Mouse (Mus musculus) limb, embryonic 13.5 days (tissue): ENCODE results near the gene Nsun3. TPM values are rescaled to one million over a fixed set of nuclear protein-coding genes. Genes with fewer than 3 reads are reported as not detected.
"Not testable (repeated sequence)": the region's sequence is repeated elsewhere in the genome, so short reads cannot be mapped to it uniquely, and the experiment has no call there.

ENCODE experiments used
- ATAC-seq: fragments of 200-750 bp; cut with Nextera tagmentation; 2 replicates; pipeline ENCODE4 v1.8.0; 2017; ENCODE audit warnings: low read depth, moderate number of reproducible peaks, moderate TSS enrichment; ENCODE audit not compliant: low FRiP score
- H3K27ac ChIP-seq: fragments of 300-500 bp; sonication (generic); 2 replicates; pipeline ENCODE4 v1.5.1; 2015; ENCODE audit warnings: inconsistent platforms, mild to moderate bottlenecking, moderate library complexity
- H3K27me3 ChIP-seq: fragments of 300-500 bp; sonication (generic); 2 replicates; pipeline ENCODE4 v1.6.1; 2015; ENCODE audit warnings: mild to moderate bottlenecking, inconsistent platforms
- H3K36me3 ChIP-seq: fragments of 300-500 bp; sonication (generic); 2 replicates; pipeline ENCODE4 v1.6.1; 2015; ENCODE audit warnings: inconsistent platforms, mild to moderate bottlenecking, moderate library complexity
- H3K4me1 ChIP-seq: fragments of 300-500 bp; sonication (generic); 2 replicates; pipeline ENCODE4 v1.6.1; 2015; ENCODE audit warnings: inconsistent platforms
- H3K4me2 ChIP-seq: fragments of 300-500 bp; sonication (generic); replicated peaks from 2 replicates; pipeline ENCODE4 v1.6.1; 2015; ENCODE audit warnings: inconsistent platforms, mild to moderate bottlenecking, moderate library complexity
- H3K4me3 ChIP-seq: fragments of 300-500 bp; sonication (generic); 2 replicates; pipeline ENCODE4 v1.5.1; 2015; ENCODE audit warnings: moderate library complexity, mild to moderate bottlenecking, inconsistent platforms
- H3K9ac ChIP-seq: fragments of 300-500 bp; sonication (generic); 2 replicates; pipeline ENCODE4 v1.6.1; 2015; ENCODE audit warnings: mild to moderate bottlenecking, inconsistent platforms
- H3K9me3 ChIP-seq: fragments of 300-500 bp; sonication (generic); 2 replicates; pipeline ENCODE4 v1.6.1; 2016; ENCODE audit warnings: inconsistent platforms
- WGBS: fragments of 180-500 bp; shearing (Covaris S2); methylation state at CpG from one replicate; pipeline ENCODE4 v1.1.7; 2015; 5-methylcytosine and 5-hydroxymethylcytosine counted together
- microRNA-seq: library from miRNA; unstranded; fragments of <30 nt; microRNA quantifications from one replicate; pipeline ENCODE4, GENCODE M21; 2016
- polyA plus RNA-seq: library from polyadenylated mRNA; unstranded; fragments of >200 nt; fragmentation: Nextera tagmentation; extraction: Ambion mirVana; gene quantifications from 2 replicates; pipeline ENCODE4 v1.2.1, GENCODE M21; 2015

The Nsun3 gene
- polyA plus RNA-seq, 1 experiment from 2014 or later: 7.1 TPM

DNA sequence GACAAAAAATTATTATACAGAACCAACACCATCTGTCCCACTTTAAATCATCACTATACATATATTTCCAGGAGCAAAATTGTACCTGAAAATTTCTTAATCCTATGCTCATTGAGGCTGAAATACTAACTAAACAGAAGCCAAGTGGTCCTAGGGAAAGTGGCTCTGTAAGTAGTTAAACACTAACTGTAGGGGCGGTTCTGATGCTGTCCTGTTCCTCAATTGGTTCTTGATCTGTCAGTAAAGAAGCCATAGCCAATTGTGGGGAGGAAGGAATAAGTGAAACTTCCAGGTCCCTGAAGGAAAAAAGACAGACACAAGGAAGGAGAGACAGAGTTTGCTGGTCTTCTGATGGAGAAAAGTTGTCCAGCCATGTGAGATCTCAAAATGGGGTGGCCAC, 52.3 kb downstream of the Nsun3 start:
- no peak for ATAC-seq
- no peak overlapping the region for H3K9ac ChIP-seq
- H3K9me3 ChIP-seq: no peaks in the 10 kb centered on the region
- H3K4me2 ChIP-seq: no peak overlapping the region
- H3K36me3 ChIP-seq: peaks cover 10% of the 10 kb centered on the region
- no peaks in the 10 kb centered on the region for H3K4me1 ChIP-seq
- H3K27ac ChIP-seq: no peak overlapping the region
- 91% methylated on average over 1 of the region's 1 CpGs for WGBS
- H3K27me3 ChIP-seq: no peaks in the 10 kb centered on the region
- H3K4me3 ChIP-seq: no peak overlapping the region

DNA sequence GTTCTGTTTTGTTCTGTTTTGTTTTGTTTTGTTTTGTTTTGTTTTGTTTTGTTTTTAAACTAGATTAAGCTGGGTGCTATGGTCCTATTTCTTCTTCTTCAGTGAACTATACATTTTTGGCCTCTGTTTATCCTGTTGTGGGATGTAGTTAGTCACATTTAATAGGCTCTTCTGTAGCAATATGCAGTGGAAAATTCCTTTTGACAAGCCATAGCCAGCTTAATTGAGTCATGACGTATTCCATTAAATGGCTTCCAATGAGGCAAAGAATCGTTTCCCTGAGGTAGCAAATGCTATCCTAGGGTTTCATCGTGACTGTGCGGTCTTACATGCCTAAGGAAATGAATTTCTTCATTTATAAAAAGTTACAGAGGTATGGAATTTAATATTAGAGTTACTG, 56.3 kb downstream of the Nsun3 start:
- WGBS: 69% methylated on average over 4 of the region's 4 CpGs
- Histone ChIP-seq H3K4me1 (no peaks in the 10 kb centered on the region), H3K4me3 (no peak overlapping the region), H3K9me3 (peaks cover 3% of the 10 kb centered on the region; the same call in 1 of the 2 replicates), H3K36me3 (peaks cover 10% of the 10 kb centered on the region), H3K9ac (no peak overlapping the region), H3K27ac (no peak overlapping the region), H3K4me2 (no peak overlapping the region), H3K27me3 (no peaks in the 10 kb centered on the region)
- no peak for ATAC-seq

DNA sequence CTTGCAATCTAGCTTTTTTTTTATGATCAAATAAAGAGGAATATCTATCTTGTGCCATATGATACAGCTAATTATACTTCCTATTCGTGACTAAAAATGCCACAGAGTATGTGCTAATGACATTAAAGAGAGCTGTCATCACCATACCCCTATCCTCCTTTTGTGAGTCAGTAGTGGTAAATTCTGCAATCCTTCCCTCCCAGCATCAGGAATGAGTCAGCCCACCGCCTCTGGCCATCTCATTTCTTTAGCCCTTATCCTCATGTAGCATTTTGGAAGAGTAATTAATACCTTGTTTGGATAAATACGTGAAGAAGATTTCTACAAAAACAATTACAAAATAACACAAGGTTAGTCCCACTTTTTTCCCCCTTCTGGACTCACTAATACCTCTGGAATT, 56.8 kb downstream of the Nsun3 start:
- Histone ChIP-seq H3K9ac (no peak overlapping the region), H3K27ac (no peak overlapping the region), H3K4me3 (no peak overlapping the region), H3K4me2 (no peak overlapping the region), H3K36me3 (peaks cover 6% of the 10 kb centered on the region), H3K9me3 (peaks cover 3% of the 10 kb centered on the region; the same call in 1 of the 2 replicates), H3K27me3 (no peaks in the 10 kb centered on the region), H3K4me1 (no peaks in the 10 kb centered on the region)
- WGBS: 77% methylated on average over 3 of the region's 3 CpGs
- ATAC-seq: no peak

DNA sequence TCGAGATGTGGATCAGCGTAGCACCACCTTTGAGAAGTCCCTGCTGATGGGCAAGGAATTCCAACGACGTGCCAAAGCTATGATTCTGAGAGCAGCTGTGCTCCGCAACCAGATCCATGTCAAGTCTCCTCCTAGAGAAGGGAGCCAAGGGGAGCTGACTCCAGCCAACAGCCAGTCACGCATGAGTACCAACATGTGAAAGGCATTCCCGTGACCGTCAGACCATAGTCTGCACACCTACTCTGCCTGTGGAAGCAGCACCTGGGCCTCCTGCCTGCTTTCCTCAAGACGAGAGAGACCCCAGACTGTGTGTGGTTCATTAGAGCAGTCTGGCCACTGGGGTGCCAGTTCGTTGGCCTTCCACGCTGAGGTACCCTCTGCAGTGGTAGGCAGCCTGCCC, 68.4 kb downstream of the Nsun3 start:
- not testable (repeated sequence) for H3K9me3 ChIP-seq, H3K27me3 ChIP-seq, H3K4me2 ChIP-seq, H3K4me3 ChIP-seq, H3K36me3 ChIP-seq, H3K9ac ChIP-seq, H3K27ac ChIP-seq, ATAC-seq, H3K4me1 ChIP-seq
- WGBS: 80% methylated on average over 9 of the region's 11 CpGs

DNA sequence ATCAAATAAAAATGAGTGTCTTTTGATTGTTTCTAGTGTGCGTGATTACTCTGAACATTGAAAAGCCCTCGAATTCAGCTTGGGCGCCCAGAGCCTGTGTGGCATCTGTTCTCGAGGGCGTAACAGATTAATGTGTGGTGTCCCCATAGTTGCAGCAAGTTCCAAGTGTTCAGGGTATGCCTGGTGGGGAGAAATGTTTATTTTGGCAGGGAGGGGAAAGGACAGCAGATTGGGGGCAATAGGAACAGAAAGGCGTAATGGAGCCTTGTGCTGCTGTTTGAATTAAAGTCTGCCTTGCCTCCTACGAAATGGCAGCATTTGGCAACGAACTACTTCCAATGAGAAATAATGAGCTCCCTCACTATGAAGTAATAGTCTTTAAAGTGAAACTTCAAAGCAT, 96.2 kb downstream of the Nsun3 start:
- 48% methylated on average over 8 of the region's 8 CpGs for WGBS
- ATAC-seq: no peak
- Histone ChIP-seq H3K9me3 (no peaks in the 10 kb centered on the region), H3K27ac (no peak overlapping the region), H3K4me2 (no peak overlapping the region), H3K27me3 (0 out of 2 replicates have a peak, but pooled peaks cover 3% of the 10 kb centered on the region), H3K4me3 (no peak overlapping the region), H3K36me3 (no peaks in the 10 kb centered on the region), H3K9ac (no peak overlapping the region), H3K4me1 (no peaks in the 10 kb centered on the region)

DNA sequence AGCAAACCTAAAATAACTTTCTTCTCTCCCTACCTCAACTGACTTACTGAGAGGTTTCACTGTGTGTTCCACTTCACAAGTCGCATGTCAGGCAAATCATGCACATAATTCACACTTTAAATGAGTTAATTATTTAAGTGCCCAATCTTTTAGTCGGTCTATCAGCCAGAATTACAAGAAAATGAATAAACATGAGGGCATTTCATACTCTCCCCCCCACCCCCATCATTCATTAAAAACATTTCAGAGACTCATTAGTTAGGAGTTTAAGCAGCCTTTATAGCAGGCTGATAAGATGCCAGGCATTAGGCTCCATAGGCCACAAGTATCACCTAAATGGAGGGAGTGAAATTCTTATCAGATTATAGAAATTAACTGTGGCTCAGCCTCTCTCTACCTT, 100.5 kb downstream of the Nsun3 start:
- no peak overlapping the region for H3K27ac ChIP-seq
- ATAC-seq: no peak
- no peak overlapping the region for H3K9ac ChIP-seq
- no peaks in the 10 kb centered on the region for H3K9me3 ChIP-seq
- 0 out of 2 replicates have a peak, but pooled peaks cover 3% of the 10 kb centered on the region for H3K27me3 ChIP-seq
- H3K36me3 ChIP-seq: no peaks in the 10 kb centered on the region
- no peak overlapping the region for H3K4me3 ChIP-seq
- no peaks in the 10 kb centered on the region for H3K4me1 ChIP-seq
- H3K4me2 ChIP-seq: no peak overlapping the region
- 68% methylated on average over 2 of the region's 2 CpGs for WGBS

DNA sequence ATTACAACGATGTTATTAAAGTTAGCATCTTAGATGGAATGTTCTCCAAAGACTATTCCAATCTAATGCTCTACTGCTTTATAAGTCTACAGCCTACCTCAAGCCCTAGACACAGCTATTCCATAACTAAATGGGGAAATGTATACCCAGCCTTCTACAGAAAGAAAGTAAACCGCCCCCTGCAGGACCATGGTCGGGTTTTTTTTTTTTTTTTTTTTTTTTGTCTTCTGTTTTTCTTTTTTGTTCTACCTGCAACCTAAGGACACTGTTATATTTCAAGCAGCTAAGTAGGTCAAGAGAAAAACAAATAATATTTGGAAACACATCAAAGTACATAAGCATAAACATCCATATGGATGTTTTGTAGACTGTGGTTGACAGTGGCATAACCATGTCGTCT, 101.1 kb downstream of the Nsun3 start:
- H3K27me3 ChIP-seq: 0 out of 2 replicates have a peak, but pooled peaks cover 3% of the 10 kb centered on the region

More for the DNA sequence above, 101.1 kb downstream of the Nsun3 start:
- H3K9me3 ChIP-seq: no peaks in the 10 kb centered on the region
- no peak overlapping the region for H3K9ac ChIP-seq
- ATAC-seq: no peak
- H3K4me1 ChIP-seq: no peaks in the 10 kb centered on the region
- H3K36me3 ChIP-seq: no peaks in the 10 kb centered on the region
- H3K4me3 ChIP-seq: no peak overlapping the region
- no peak overlapping the region for H3K27ac ChIP-seq
- WGBS: 63% methylated on average over 4 of the region's 4 CpGs
- H3K4me2 ChIP-seq: no peak overlapping the region

Small RNA genes lying within 50 kb of the gene (microRNA-seq; reads per million reads assigned to microRNA genes)
- not detected for gene Gm25986

Other genes with a start within 250 kb of the Nsun3 start
- 1.00 and 1.1 TPM in 2 replicates for gene Stx19, start 27.9 kb upstream of the Nsun3 start, polyA plus RNA-seq
- 25.7 and 27.9 TPM in 2 replicates for gene Arl13b, start 60.2 kb upstream of the Nsun3 start, polyA plus RNA-seq
- gene Pros1, start 67.5 kb upstream of the Nsun3 start, polyA plus RNA-seq: 32.3 and 34.1 TPM in 2 replicates